Mouse (Mus musculus) left cerebral cortex, postnatal 36 days (tissue): ENCODE measurements around the gene Tm9sf3. TPM values are rescaled to one million over a fixed set of nuclear protein-coding genes. Genes with fewer than 3 reads are reported as not detected.

Source experiments
- DNase-seq, 2 experiments: peaks; one replicate each; pipeline ENCODE4 v3.0.0; 2021 to 2022; ENCODE audit warnings: low spot score in 2 of 2, mixed read lengths in 1 of 2
- intact Hi-C: fragments of 180-260 bp; cut with DNase I; formaldehyde crosslinking; loops from one replicate; pipeline ENCODE4 v1.15.1; 2025
- total RNA-seq, 2 experiments: library from RNA; stranded (reverse); gene quantifications; 2 replicates each; pipeline ENCODE4 v1.2.3; 2021

Tm9sf3 gene
- total RNA-seq, 2 experiments from 2014 or later, result 128 to 130 TPM

DNA sequence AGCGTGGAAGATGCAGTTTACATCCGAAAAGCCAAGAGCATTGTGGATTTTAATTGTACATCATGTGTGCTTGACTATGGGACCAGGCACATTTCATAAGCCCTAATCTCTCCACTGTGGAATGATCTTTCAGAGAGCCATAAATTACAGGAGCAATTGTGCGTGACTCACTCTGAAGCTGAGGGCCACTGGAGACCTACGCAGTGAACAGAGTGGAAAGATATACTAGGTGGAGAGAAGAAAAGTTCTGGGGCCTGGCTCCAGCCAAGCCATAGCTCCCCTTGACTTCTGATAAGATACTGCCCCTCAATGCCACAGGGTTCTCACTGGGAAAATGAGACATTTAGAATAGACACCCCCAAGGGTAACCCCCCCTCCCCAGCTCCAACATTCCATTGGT, 70.8 kb downstream of the Tm9sf3 start:
- no peak for DNase-seq
- intact Hi-C loops, result no loop called here

DNA sequence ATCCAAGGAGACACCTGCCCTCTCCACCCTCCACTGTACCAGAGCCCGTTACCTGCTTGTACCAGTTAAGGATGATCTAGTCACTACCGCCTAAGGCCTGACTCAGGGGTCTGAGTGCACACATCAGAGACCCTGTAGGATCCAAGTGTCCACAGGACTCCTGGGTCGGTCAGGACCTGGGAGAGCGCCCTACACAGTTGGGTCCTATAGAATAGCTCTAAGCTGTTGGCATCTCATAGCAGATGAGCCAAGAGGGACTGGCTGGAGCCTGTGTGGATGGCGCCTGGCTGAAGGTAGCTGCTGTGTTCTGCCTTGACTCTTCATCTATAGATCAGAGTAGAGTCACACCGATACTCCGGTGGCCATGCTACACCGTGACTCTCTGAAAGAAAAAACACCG, 72.1 kb downstream of the Tm9sf3 start:
- intact Hi-C loops, result no loop called here

DNA sequence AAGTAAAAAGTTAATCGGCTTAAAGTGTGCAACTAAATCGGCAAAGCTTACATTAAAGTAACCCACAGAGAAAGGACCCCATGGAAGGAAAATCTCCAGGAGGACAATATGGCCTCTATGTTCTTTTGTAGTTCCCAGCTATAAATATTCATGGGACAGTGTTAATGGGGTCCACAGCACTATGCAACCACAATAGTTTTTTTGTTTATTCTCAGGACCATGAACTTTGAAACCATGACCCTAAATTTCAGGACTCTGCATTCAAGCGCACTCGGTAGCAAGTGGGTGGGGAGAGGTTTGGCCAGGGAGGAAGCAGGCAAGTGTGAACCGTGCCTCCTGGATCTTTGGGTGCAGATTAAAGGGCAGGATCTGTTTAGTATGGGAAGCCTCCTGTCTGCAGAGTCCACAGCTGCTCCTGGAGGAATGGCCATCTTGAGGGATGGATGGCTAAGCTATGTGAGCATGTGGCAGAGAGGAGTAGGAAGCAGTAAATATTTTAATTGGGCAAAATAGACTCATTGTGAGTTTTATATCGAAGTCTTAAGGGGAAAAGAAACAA, 72.8 kb downstream of the Tm9sf3 start:
- intact Hi-C loops, result no loop called here
- DNase-seq, result no peak

More for the DNA sequence above, 72.1 kb downstream of the Tm9sf3 start:
- DNase-seq, result no peak

GRCm38 (mm10) chr19:41177331-41177730, 86.5 kb downstream of the Tm9sf3 start:
- DNase-seq, result no peak

DNA sequence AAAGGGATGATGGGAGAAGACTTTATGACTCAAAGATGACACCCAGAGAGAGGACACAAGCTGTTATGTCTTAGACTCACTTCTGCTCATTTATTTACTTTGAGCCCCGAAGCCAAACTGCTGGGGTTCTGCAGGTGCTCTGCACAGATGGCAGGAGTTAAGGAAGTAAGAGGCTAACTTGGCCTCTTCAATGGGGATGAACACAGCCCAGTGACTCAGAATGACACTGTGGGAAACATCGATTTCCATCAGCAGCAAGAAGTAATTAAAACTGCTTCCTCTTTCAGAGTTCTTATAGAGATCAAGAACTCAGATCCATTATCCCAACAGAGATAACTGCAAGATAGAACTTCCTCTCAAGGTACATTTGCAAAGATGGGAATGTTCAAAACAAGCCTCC, 86.9 kb downstream of the Tm9sf3 start:
- intact Hi-C loops, result no loop called here
- no peak for DNase-seq

More at GRCm38 (mm10) chr19:41177331-41177730, 86.5 kb downstream of the Tm9sf3 start:
- intact Hi-C loops, result no loop called here

GRCm38 (mm10) chr19:41165914-41166235, 97.9 kb downstream of the Tm9sf3 start:
- no peak for DNase-seq
- intact Hi-C loops, result loop anchor here (5.0 kb wide), 1 partner anchor 39 kb away; no protein-coding TSS in a partner anchor

- DNase-seq, result no peak
- intact Hi-C loops, result loop anchor here (5.0 kb wide), 1 partner anchor 38 kb away; no protein-coding TSS in a partner anchor
These were observed 98.5 kb downstream of the Tm9sf3 start for GRCm38 (mm10) chr19:41165144-41165913.

DNA sequence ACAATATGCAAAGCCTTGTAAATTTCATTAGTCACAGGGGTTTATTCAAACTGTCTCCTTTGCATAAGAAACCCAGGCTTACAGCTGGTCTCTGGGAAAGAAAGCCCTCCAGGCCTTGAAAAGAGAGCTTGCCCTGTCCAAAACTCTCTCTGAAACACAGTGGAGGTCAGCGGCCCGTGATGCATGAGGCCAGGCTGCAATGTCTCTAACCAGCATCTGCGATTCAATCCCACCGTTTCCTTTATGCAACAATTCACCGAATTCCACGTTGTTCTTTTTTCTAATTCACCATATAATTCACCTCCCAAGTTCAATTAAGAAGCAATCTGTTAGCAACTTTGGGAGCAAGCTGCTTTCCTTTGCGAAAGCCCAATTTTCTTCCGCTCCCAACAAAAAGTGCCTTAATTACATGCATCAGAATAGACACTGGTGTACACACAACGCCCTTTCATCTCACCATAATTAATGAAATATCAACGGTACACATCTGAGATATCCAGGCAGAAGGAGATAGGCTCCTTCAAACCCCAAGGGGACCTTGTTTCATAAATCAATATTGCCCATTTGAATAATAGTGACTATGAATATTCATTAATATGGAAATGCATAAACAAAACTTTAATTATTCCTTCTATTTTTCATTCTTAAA, 99.2 kb downstream of the Tm9sf3 start:
- intact Hi-C loops, result loop anchor here (5.0 kb wide), 1 partner anchor 37 kb away; no protein-coding TSS in a partner anchor
- DNase-seq, result no peak

Other genes starting within 250 kb of the Tm9sf3 start
- gene Dntt, start 234.7 kb downstream of the Tm9sf3 start, total RNA-seq, result not detected
- gene Opalin, start 186.9 kb downstream of the Tm9sf3 start, total RNA-seq, result 10 to 100 TPM in 1 of 2 experiments, 1 to 10 TPM in 1; 7.7 to 18.0 TPM
- 1 to 10 TPM; 1.1 TPM for gene Tll2, start 57.2 kb downstream of the Tm9sf3 start, total RNA-seq
- 1 to 10 TPM; 1.8 to 2.8 TPM for gene Pik3ap1, start 121.1 kb upstream of the Tm9sf3 start, total RNA-seq
- gene Lcor, start 218.6 kb upstream of the Tm9sf3 start, total RNA-seq, result 10 to 100 TPM; 17.3 to 22.2 TPM